Mouse (Mus musculus) liver, postnatal 0 days (tissue): ENCODE measurements around the gene Camta1.

Experiments
- CTCF ChIP-seq: sonication (generic); IDR thresholded peaks from 2 replicates; pipeline ENCODE4 v1.5.1; 2016; ENCODE audit warnings: antibody characterized with exemption, low read depth
- EP300 ChIP-seq: IDR thresholded peaks from 2 replicates; pipeline ENCODE4 v1.6.1; 2016; ENCODE audit warnings: antibody characterized with exemption, low read depth, mild to moderate bottlenecking

DNA sequence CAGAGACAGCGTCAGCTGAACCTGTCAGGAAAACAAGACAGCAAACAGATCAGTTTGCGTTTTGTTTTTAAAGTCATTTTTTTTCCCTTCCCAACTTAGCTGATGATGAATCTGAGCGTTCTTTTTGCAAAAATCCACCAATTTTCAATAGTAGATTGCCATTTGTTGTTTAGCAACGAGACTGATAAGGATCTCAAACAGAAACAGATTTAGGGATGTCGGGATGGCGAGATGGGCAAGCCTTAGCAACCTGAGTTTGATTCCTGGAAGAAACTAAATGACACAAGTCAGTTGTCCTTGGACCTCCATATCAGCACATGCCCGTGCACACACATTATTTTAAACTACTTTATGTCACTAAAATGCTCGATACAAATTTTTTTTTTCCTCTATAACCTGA, 989.0 kb downstream of the Camta1 start:
- TF ChIP-seq CTCF, result no peak
- TF ChIP-seq EP300, result no peak
